Mouse (Mus musculus) spleen, adult 18-20 months (tissue): ENCODE measurements around the gene Magi2.

Experiments used
- DNase-seq, 2 experiments: peaks; one replicate each; pipeline ENCODE4 v3.0.0; 2022; ENCODE audit warnings: mixed read lengths in 2 of 2

Magi2 gene

GRCm38 (mm10) chr5:20082368-20082767 lies 855.5 kb downstream of the Magi2 start:
- no peak for DNase-seq

- no peak for DNase-seq
Observed at GRCm38 (mm10) chr5:20087083-20087482, 860.2 kb downstream of the Magi2 start.

GRCm38 (mm10) chr5:20103869-20104268 lies 877.0 kb downstream of the Magi2 start:
- no peak for DNase-seq

- no peak for DNase-seq
Observed at GRCm38 (mm10) chr5:20104496-20104895, 877.7 kb downstream of the Magi2 start.

- no peak for DNase-seq
Observed at GRCm38 (mm10) chr5:20109496-20109895, 882.7 kb downstream of the Magi2 start.

- no peak for DNase-seq
Observed at GRCm38 (mm10) chr5:20117156-20117555, 890.3 kb downstream of the Magi2 start.

GRCm38 (mm10) chr5:20140235-20140634 lies 913.4 kb downstream of the Magi2 start:
- DNase-seq: no peak

GRCm38 (mm10) chr5:20140662-20141444 lies 914.0 kb downstream of the Magi2 start:
- no peak for DNase-seq

- DNase-seq: no peak
Observed at GRCm38 (mm10) chr5:20153359-20154125, 926.7 kb downstream of the Magi2 start.

GRCm38 (mm10) chr5:20196765-20197164 lies 969.9 kb downstream of the Magi2 start:
- no peak for DNase-seq

GRCm38 (mm10) chr5:20197395-20197794 lies 970.6 kb downstream of the Magi2 start:
- DNase-seq: no peak

GRCm38 (mm10) chr5:20201348-20201747 lies 974.5 kb downstream of the Magi2 start:
- DNase-seq: no peak

- DNase-seq: no peak
Observed at GRCm38 (mm10) chr5:20208110-20208509, 981.3 kb downstream of the Magi2 start.

GRCm38 (mm10) chr5:20213299-20213698 lies 986.5 kb downstream of the Magi2 start:
- no peak for DNase-seq

GRCm38 (mm10) chr5:20226471-20227210 lies 999.8 kb downstream of the Magi2 start:
- no peak for DNase-seq

- no peak for DNase-seq
Observed at GRCm38 (mm10) chr5:20227912-20228762, 1001.3 kb downstream of the Magi2 start.

GRCm38 (mm10) chr5:20231908-20232307 lies 1005.1 kb downstream of the Magi2 start:
- DNase-seq: no peak

GRCm38 (mm10) chr5:20241523-20241922 lies 1014.7 kb downstream of the Magi2 start:
- no peak for DNase-seq

- DNase-seq: no peak
Observed at GRCm38 (mm10) chr5:20242496-20242895, 1015.7 kb downstream of the Magi2 start.

- DNase-seq: no peak
Observed at GRCm38 (mm10) chr5:20249382-20249781, 1022.5 kb downstream of the Magi2 start.

GRCm38 (mm10) chr5:20251541-20251940 lies 1024.7 kb downstream of the Magi2 start:
- DNase-seq: no peak

GRCm38 (mm10) chr5:20256150-20256868 lies 1029.5 kb downstream of the Magi2 start:
- no peak for DNase-seq
